Mouse (Mus musculus): ENCODE data around the gene Cacng2. TPM values are rescaled to one million over a fixed set of nuclear protein-coding genes. Genes with fewer than 3 reads are reported as not detected.

Cacng2 gene
- not detected in 2 replicates for polyA plus RNA-seq (2014; fragmentation: Nextera tagmentation; extraction: Ambion mirVana)

- Histone ChIP-seq H3K4me3 (ENCODE audit: low read length) (peak within 1 kb of the TSS; percentile 24), H3K36me3 (ENCODE audit: control insufficient read depth, insufficient read depth, low read length) (no peaks in the 10 kb centered on the region), H3K4me1 (ENCODE audit: control insufficient read depth, insufficient read depth, low read length) (no peaks in the 10 kb centered on the region), H3K4me2 (replicated peaks; ENCODE audit: low read depth, low read length) (peak within 1 kb of the TSS; percentile 50), H3K27ac (ENCODE audit: low read depth, low read length) (no peak within 1 kb of the TSS), H3K9ac (ENCODE audit: low read depth, low read length) (no peak within 1 kb of the TSS), H3K27me3 (ENCODE audit: control insufficient read depth, insufficient read depth, low read length) (peaks cover 17% of the 10 kb centered on the region), H3K9me3 (ENCODE audit: control insufficient read depth, low read length) (no peaks in the 10 kb centered on the region)
- WGBS, result 1% methylated on average over 21 of the region's 42 CpGs
- ATAC-seq (ENCODE audit: low FRiP score, low TSS enrichment), result peak; percentile 100
Observed at GRCm38 (mm10) chr15:78119704-78120103, at the start of gene Cacng2. Gene Cacng2, minus strand, starts transcription at chr15:78120028.

GRCm38 (mm10) chr15:78169566-78169965, 49.7 kb upstream of the Cacng2 start:
- WGBS, result 86% methylated on average over 11 of the region's 11 CpGs

GRCm38 (mm10) chr15:78165292-78165691, 45.5 kb upstream of the Cacng2 start:
- no peak overlapping the region for H3K9ac ChIP-seq (ENCODE audit: low read depth, low read length)
- H3K9me3 ChIP-seq (ENCODE audit: control insufficient read depth, low read length), result no peaks in the 10 kb centered on the region
- no peaks in the 10 kb centered on the region for H3K27me3 ChIP-seq (ENCODE audit: control insufficient read depth, insufficient read depth, low read length)
- 92% methylated on average over 4 of the region's 4 CpGs for WGBS
- no peaks in the 10 kb centered on the region for H3K4me1 ChIP-seq (ENCODE audit: control insufficient read depth, insufficient read depth, low read length)
- no peak for ATAC-seq (ENCODE audit: low FRiP score, low TSS enrichment)
- H3K27ac ChIP-seq (ENCODE audit: low read depth, low read length), result no peak overlapping the region
- H3K36me3 ChIP-seq (ENCODE audit: control insufficient read depth, insufficient read depth, low read length), result peaks cover 15% of the 10 kb centered on the region; the same call in 1 of the 2 replicates
- no peak overlapping the region for H3K4me2 ChIP-seq (replicated peaks; ENCODE audit: low read depth, low read length)
- H3K4me3 ChIP-seq (ENCODE audit: low read length), result no peak overlapping the region

More at GRCm38 (mm10) chr15:78169566-78169965, 49.7 kb upstream of the Cacng2 start:
- H3K27ac ChIP-seq (ENCODE audit: low read depth, low read length), result no peak overlapping the region
- no peak overlapping the region for H3K9ac ChIP-seq (ENCODE audit: low read depth, low read length)
- H3K9me3 ChIP-seq (ENCODE audit: control insufficient read depth, low read length), result no peaks in the 10 kb centered on the region
- H3K4me3 ChIP-seq (ENCODE audit: low read length), result no peak overlapping the region
- no peaks in the 10 kb centered on the region for H3K27me3 ChIP-seq (ENCODE audit: control insufficient read depth, insufficient read depth, low read length)
- H3K36me3 ChIP-seq (ENCODE audit: control insufficient read depth, insufficient read depth, low read length), result peaks cover 4% of the 10 kb centered on the region; the same call in 1 of the 2 replicates
- H3K4me2 ChIP-seq (replicated peaks; ENCODE audit: low read depth, low read length), result no peak overlapping the region
- 0 out of 2 replicates have a peak, but pooled peaks cover 10% of the 10 kb centered on the region for H3K4me1 ChIP-seq (ENCODE audit: control insufficient read depth, insufficient read depth, low read length)
- ATAC-seq (ENCODE audit: low FRiP score, low TSS enrichment), result no peak

- Histone ChIP-seq H3K4me2 (replicated peaks; ENCODE audit: low read depth, low read length) (no peak overlapping the region), H3K27me3 (ENCODE audit: control insufficient read depth, insufficient read depth, low read length) (no peaks in the 10 kb centered on the region), H3K9me3 (ENCODE audit: control insufficient read depth, low read length) (no peaks in the 10 kb centered on the region), H3K4me3 (ENCODE audit: low read length) (no peak overlapping the region), H3K36me3 (ENCODE audit: control insufficient read depth, insufficient read depth, low read length) (peaks cover 15% of the 10 kb centered on the region; the same call in 1 of the 2 replicates), H3K9ac (ENCODE audit: low read depth, low read length) (no peak overlapping the region), H3K27ac (ENCODE audit: low read depth, low read length) (no peak overlapping the region), H3K4me1 (ENCODE audit: control insufficient read depth, insufficient read depth, low read length) (no peaks in the 10 kb centered on the region)
- ATAC-seq (ENCODE audit: low FRiP score, low TSS enrichment), result no peak
- 89% methylated on average over 11 of the region's 11 CpGs for WGBS
Observed at GRCm38 (mm10) chr15:78164466-78164865, 44.6 kb upstream of the Cacng2 start.

GRCm38 (mm10) chr15:78161946-78162345, 42.1 kb upstream of the Cacng2 start:
- Histone ChIP-seq H3K27me3 (ENCODE audit: control insufficient read depth, insufficient read depth, low read length) (no peaks in the 10 kb centered on the region), H3K4me1 (ENCODE audit: control insufficient read depth, insufficient read depth, low read length) (no peaks in the 10 kb centered on the region), H3K27ac (ENCODE audit: low read depth, low read length) (no peak overlapping the region), H3K9me3 (ENCODE audit: control insufficient read depth, low read length) (no peaks in the 10 kb centered on the region), H3K4me3 (ENCODE audit: low read length) (no peak overlapping the region), H3K36me3 (ENCODE audit: control insufficient read depth, insufficient read depth, low read length) (peaks cover 15% of the 10 kb centered on the region; the same call in 1 of the 2 replicates), H3K9ac (ENCODE audit: low read depth, low read length) (no peak overlapping the region), H3K4me2 (replicated peaks; ENCODE audit: low read depth, low read length) (no peak overlapping the region)
- WGBS, result 59% methylated on average over 9 of the region's 9 CpGs
- no peak for ATAC-seq (ENCODE audit: low FRiP score, low TSS enrichment)

- no peak overlapping the region for H3K27ac ChIP-seq (ENCODE audit: low read depth, low read length)
- peaks cover 2% of the 10 kb centered on the region; the same call in 1 of the 2 replicates for H3K36me3 ChIP-seq (ENCODE audit: control insufficient read depth, insufficient read depth, low read length)
- H3K4me3 ChIP-seq (ENCODE audit: low read length), result no peak overlapping the region
- no peaks in the 10 kb centered on the region for H3K9me3 ChIP-seq (ENCODE audit: control insufficient read depth, low read length)
- H3K27me3 ChIP-seq (ENCODE audit: control insufficient read depth, insufficient read depth, low read length), result no peaks in the 10 kb centered on the region
- H3K4me2 ChIP-seq (replicated peaks; ENCODE audit: low read depth, low read length), result no peak overlapping the region
- H3K9ac ChIP-seq (ENCODE audit: low read depth, low read length), result no peak overlapping the region
- WGBS, result 65% methylated on average over 4 of the region's 5 CpGs
- no peak for ATAC-seq (ENCODE audit: low FRiP score, low TSS enrichment)
- H3K4me1 ChIP-seq (ENCODE audit: control insufficient read depth, insufficient read depth, low read length), result no peaks in the 10 kb centered on the region
Observed at GRCm38 (mm10) chr15:78158335-78158734, 38.5 kb upstream of the Cacng2 start.

GRCm38 (mm10) chr15:78157824-78158223, 38.0 kb upstream of the Cacng2 start:
- Histone ChIP-seq H3K27me3 (ENCODE audit: control insufficient read depth, insufficient read depth, low read length) (no peaks in the 10 kb centered on the region), H3K36me3 (ENCODE audit: control insufficient read depth, insufficient read depth, low read length) (no peaks in the 10 kb centered on the region), H3K27ac (ENCODE audit: low read depth, low read length) (no peak overlapping the region), H3K4me2 (replicated peaks; ENCODE audit: low read depth, low read length) (no peak overlapping the region), H3K4me3 (ENCODE audit: low read length) (no peak overlapping the region), H3K9me3 (ENCODE audit: control insufficient read depth, low read length) (no peaks in the 10 kb centered on the region), H3K9ac (ENCODE audit: low read depth, low read length) (no peak overlapping the region), H3K4me1 (ENCODE audit: control insufficient read depth, insufficient read depth, low read length) (no peaks in the 10 kb centered on the region)
- no peak for ATAC-seq (ENCODE audit: low FRiP score, low TSS enrichment)
- 74% methylated on average over 4 of the region's 4 CpGs for WGBS

- Histone ChIP-seq H3K27ac (ENCODE audit: low read depth, low read length) (no peak overlapping the region), H3K36me3 (ENCODE audit: control insufficient read depth, insufficient read depth, low read length) (no peaks in the 10 kb centered on the region), H3K9ac (ENCODE audit: low read depth, low read length) (no peak overlapping the region), H3K27me3 (ENCODE audit: control insufficient read depth, insufficient read depth, low read length) (no peaks in the 10 kb centered on the region), H3K4me2 (replicated peaks; ENCODE audit: low read depth, low read length) (no peak overlapping the region), H3K4me3 (ENCODE audit: low read length) (no peak overlapping the region), H3K9me3 (ENCODE audit: control insufficient read depth, low read length) (no peaks in the 10 kb centered on the region), H3K4me1 (ENCODE audit: control insufficient read depth, insufficient read depth, low read length) (no peaks in the 10 kb centered on the region)
- no peak for ATAC-seq (ENCODE audit: low FRiP score, low TSS enrichment)
- 87% methylated on average over 8 of the region's 8 CpGs for WGBS
Observed at GRCm38 (mm10) chr15:78157330-78157729, 37.5 kb upstream of the Cacng2 start.

- H3K36me3 ChIP-seq (ENCODE audit: control insufficient read depth, insufficient read depth, low read length), result no peaks in the 10 kb centered on the region
- no peak for ATAC-seq (ENCODE audit: low FRiP score, low TSS enrichment)
- H3K4me3 ChIP-seq (ENCODE audit: low read length), result no peak overlapping the region
- no peak overlapping the region for H3K4me2 ChIP-seq (replicated peaks; ENCODE audit: low read depth, low read length)
- no peaks in the 10 kb centered on the region for H3K27me3 ChIP-seq (ENCODE audit: control insufficient read depth, insufficient read depth, low read length)
- H3K9me3 ChIP-seq (ENCODE audit: control insufficient read depth, low read length), result no peaks in the 10 kb centered on the region
- H3K9ac ChIP-seq (ENCODE audit: low read depth, low read length), result no peak overlapping the region
- H3K4me1 ChIP-seq (ENCODE audit: control insufficient read depth, insufficient read depth, low read length), result no peaks in the 10 kb centered on the region
- WGBS, result 88% methylated on average over 6 of the region's 6 CpGs
- no peak overlapping the region for H3K27ac ChIP-seq (ENCODE audit: low read depth, low read length)
Observed at GRCm38 (mm10) chr15:78155421-78155820, 35.6 kb upstream of the Cacng2 start.

Data from kidney, embryonic 14.5 days (tissue).